Mouse (Mus musculus) olfactory bulb, adult 2 months (tissue): ENCODE results near the gene Gm45783.
"Not testable (repeated sequence)": the region's sequence is repeated elsewhere in the genome, so short reads cannot be mapped to it uniquely, and the experiment has no call there.

Experiments
- CTCF ChIP-seq: fragments of 200-500 bp; IDR thresholded peaks from 2 replicates; pipeline ENCODE4 v1.5.1; 2012; ENCODE audit warnings: low read depth, mild to moderate bottlenecking, low read length, moderate library complexity; ENCODE audit not compliant: insufficient read depth
- POLR2A ChIP-seq: fragments of 200-500 bp; IDR thresholded peaks from 2 replicates; pipeline ENCODE4 v1.6.1; 2012; ENCODE audit warnings: mild to moderate bottlenecking, low read depth, low read length, moderate library complexity; ENCODE audit not compliant: insufficient read depth

DNA sequence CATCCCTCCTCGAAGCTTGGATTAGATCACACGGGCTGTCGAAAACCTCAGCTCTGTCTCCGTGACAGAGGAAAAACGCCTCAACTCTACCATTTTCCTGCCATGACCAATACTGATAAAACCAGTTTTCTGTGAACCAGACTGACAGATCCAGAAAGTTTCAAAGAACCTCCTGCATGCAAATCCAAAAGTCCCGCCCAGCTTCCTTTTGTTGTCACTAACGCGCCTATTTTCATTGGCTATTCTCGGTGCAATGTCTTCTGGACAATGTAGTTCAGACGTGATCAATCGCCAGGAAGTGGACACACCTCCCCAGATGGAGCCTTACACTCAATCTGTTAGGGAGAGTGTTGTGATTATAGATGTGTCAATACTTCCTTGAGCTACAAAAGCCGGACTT is at the start of gene Gm45783:
- not testable (repeated sequence) for TF ChIP-seq POLR2A, CTCF
